Mouse (Mus musculus) bone marrow macrophage, adult 2 months (primary cell): ENCODE measurements around the gene Hsf5. TPM values are rescaled to one million over a fixed set of nuclear protein-coding genes. Genes with fewer than 3 reads are reported as not detected.

Experiments used
- H3K27ac ChIP-seq: 2 replicates; pipeline ENCODE4 v1.5.1; 2012; ENCODE audit warnings: low read depth, low read length; ENCODE audit not compliant: insufficient read depth
- H3K4me1 ChIP-seq: 2 replicates; pipeline ENCODE4 v1.6.1; 2012; ENCODE audit warnings: low read length; ENCODE audit not compliant: control insufficient read depth, insufficient read depth
- H3K4me3 ChIP-seq: 2 replicates; pipeline ENCODE4 v1.5.1; 2012; ENCODE audit warnings: mild to moderate bottlenecking, low read length, moderate library complexity; ENCODE audit not compliant: insufficient read depth
- CTCF ChIP-seq: IDR thresholded peaks from 2 replicates; pipeline ENCODE4 v1.5.1; 2012; ENCODE audit warnings: low read depth, mild to moderate bottlenecking, low read length, moderate library complexity
- POLR2A ChIP-seq: IDR thresholded peaks from 2 replicates; pipeline ENCODE4 v1.6.1; 2012; ENCODE audit warnings: mild to moderate bottlenecking, low read depth, low read length, borderline replicate concordance
- polyA plus RNA-seq: library from polyadenylated mRNA; stranded (reverse); fragments of >200 nt; gene quantifications from 2 replicates; pipeline ENCODE4 v1.2.4, GENCODE M21; 2012; ENCODE audit not compliant: missing spikeins, insufficient read depth, insufficient read length

The Hsf5 gene
- polyA plus RNA-seq, 1 experiment: not detected

DNA sequence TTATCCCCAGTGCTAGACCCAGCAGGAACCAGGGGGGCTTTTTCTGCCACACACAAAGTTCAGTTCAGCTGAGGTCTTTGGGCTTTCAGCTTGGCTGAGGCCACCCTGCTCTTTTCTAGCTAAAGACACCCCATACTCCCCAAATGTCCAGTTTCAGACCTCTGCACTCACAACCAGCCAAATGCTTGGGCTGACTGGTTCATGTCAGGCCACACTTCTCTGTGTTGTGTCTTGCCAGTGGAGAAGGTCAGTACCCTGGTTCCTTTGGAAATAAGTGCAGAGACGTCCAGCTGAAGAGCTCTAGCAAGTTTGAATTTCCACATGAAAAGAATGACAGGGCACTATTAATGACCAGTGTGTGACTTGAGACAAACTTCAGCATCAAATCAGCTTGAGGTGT is 37.3 kb upstream of the Hsf5 start:
- Histone ChIP-seq H3K27ac (no peak overlapping the region), H3K4me1 (0 out of 2 replicates have a peak, but pooled peaks cover 2% of the 10 kb centered on the region), H3K4me3 (no peak overlapping the region)
- no peak for TF ChIP-seq POLR2A
- no peak for TF ChIP-seq CTCF

DNA sequence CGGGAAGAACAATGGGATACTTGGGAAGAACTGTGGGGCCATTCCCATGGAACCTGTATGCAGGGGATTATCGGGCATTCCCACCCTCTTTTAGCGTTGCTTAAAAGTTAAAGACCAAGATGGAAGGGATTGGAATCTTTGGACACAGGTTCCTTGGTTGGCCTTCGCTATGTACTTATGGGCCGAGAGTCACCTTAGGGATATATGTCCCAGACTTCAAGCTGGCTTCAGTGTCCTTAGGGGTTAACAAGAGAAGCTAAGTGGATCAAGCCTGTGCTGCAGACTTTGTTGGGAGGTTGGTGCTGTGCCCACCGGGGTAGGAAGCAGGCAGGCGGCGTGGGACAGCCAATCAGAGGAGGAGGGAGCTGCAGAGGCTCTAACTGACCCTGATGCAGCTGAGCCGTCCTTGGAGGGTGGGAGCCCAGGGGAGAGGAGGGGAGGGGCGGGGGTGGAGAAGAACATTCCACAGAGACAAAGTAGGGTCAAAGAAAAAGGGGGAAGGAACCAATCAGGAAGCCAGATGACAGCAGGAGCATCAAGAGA is 36.4 kb upstream of the Hsf5 start:
- Histone ChIP-seq H3K4me1 (0 out of 2 replicates have a peak, but pooled peaks cover 2% of the 10 kb centered on the region), H3K27ac (no peak overlapping the region), H3K4me3 (no peak overlapping the region)
- TF ChIP-seq CTCF (no peak), POLR2A (no peak)

DNA sequence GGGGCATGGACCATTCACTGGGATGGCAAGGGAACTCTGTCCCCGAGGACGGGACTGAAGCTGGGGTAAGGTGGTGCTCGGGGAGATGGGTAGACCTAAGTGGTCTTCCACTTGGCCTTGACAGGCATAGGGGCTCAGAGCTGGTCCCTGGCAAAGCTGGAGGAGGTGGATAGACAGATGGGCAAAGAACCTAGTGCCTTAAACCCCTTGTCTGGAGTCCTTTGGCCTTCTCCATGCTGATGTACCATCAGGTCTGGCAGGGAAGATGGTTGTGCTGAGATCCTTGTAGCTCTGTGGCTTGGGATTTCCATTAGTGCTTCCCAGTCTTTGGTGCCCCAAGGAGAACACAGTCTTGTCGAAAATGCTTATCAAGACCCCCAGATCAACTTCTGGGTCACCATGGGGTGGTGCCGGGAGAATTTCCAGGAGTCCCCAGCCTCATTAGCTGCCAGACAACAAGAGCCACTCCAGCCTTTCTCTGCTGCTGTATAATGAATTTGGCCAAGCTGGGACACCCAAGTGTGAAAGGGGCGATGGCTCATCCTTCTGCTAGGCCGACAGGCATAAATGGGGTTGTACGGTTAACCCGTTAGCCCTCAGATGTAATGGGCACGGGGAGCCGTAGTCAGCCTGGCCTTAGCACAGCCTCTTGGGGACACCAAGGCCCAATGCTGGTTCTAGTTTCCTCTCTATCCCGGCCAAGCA is 35.7 kb upstream of the Hsf5 start:
- no peak overlapping the region for H3K27ac ChIP-seq
- no peak for TF ChIP-seq POLR2A
- no peak for TF ChIP-seq CTCF
- H3K4me1 ChIP-seq: 0 out of 2 replicates have a peak, but pooled peaks cover 2% of the 10 kb centered on the region
- no peak overlapping the region for H3K4me3 ChIP-seq

DNA sequence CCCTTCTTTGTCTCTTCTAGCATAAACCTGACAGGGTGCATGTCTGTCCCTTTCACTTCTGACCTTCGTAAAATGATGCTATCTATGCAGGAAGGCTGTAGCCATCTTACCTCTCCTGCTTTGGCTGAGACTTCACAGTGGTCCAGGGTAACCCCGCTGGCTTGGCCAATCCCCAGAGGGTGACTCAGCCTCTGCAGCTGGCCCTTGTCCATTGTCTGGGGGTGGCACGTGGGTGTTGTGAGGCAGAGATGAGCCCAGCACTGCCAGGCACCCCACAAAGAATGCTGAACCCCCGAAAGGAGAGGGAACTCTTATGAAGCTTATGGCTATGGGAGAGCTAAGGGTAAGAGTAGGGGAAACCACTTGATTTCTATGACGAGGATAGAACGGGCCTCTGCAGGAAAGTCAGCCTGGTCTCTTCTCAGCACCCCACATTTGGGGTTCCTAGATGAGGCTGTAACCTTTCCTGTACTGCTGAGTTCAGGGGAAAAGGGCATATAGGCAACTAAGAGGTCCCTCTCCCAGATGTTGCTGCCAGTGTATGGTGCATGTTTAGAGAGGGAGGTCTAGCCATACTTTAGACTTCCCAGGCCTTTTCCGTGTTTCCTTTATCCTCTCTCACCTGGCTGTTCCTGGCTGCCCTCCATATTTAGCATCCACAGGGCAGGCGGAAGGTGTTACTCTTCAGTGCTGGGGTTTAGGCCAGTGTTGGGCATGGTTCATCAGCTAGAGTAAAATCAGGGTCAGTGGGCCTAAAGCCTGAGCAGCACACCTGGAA is 34.8 kb upstream of the Hsf5 start:
- H3K4me3 ChIP-seq: no peak overlapping the region
- H3K27ac ChIP-seq: no peak overlapping the region
- TF ChIP-seq CTCF (no peak), POLR2A (no peak)
- 0 out of 2 replicates have a peak, but pooled peaks cover 1% of the 10 kb centered on the region for H3K4me1 ChIP-seq

DNA sequence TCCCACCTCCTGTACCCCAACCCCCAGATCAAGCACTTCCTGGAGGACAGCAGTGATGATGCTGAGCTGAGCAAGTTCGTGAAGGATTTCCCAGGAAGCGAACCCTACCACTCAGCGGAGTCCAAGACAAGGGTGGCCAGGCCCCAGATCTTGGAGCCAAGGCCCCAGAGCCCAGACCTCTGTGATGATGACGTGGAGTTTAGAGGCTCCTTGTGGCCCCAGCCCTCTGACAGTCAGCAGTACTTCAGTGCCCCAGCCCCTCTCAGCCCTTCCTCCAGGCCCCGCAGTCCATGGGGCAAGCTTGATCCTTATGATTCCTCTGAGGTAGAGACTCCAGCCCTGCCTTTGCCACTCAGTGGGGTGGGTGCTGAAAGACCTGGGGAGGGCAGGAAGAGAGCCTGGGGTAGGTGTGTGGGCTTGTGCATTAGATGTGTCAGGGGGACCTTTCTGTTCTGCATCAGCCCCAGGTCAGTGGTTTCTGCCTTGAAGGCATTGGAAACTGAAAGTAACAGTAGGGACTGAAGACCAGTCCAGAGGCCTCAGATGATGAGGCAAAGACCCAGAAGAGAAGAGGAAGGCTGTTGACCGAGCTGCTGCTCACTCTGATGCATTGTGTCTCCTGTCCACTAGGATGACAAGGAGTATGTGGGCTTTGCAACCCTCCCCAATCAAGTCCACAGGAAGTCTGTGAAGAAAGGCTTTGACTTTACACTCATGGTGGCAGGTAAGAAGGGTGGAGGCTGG is 33.5 kb upstream of the Hsf5 start:
- Histone ChIP-seq H3K4me3 (no peak overlapping the region), H3K4me1 (no peaks in the 10 kb centered on the region), H3K27ac (no peak overlapping the region)
- TF ChIP-seq POLR2A: no peak

DNA sequence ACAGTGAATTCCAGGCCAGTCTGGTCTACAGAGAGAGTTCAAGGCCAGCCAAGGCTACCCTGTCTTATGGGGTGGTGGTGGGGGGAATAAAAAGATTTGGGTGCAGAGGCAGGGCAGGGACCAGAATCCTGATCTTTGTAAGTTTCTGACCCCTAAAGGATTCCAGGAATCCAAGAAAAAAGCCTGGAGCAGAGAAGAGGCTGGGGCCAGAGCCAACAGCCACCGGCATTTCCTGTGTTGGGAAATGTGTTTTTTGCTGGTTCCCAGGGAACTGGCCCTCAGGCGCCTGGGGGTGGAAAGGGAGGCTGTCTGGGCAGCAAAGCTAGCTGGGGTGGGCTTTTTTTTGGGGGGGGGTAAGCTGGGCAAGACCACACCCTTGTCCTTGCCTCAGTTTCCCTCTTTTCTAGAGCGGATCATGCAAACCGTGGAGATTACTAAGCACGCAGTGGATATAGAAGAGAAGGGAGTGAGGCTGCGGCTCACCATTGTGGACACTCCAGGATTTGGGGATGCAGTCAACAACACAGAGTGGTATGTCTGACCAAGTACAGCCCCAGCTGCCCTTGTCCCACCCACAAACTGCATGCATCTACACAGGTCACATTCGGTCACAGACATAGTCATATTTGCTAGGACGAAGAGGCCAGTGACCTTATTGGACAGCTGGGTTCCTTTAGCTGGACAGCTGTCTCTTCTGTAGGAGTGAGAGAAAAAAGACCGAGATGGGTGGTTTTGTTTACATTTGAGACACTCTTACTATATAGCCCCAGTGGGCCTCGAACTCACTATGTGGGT is 32.1 kb upstream of the Hsf5 start:
- Histone ChIP-seq H3K4me1 (peaks cover 4% of the 10 kb centered on the region; the same call in 1 of the 2 replicates), H3K4me3 (no peak overlapping the region), H3K27ac (no peak overlapping the region)
- no peak for TF ChIP-seq CTCF
- no peak for TF ChIP-seq POLR2A

DNA sequence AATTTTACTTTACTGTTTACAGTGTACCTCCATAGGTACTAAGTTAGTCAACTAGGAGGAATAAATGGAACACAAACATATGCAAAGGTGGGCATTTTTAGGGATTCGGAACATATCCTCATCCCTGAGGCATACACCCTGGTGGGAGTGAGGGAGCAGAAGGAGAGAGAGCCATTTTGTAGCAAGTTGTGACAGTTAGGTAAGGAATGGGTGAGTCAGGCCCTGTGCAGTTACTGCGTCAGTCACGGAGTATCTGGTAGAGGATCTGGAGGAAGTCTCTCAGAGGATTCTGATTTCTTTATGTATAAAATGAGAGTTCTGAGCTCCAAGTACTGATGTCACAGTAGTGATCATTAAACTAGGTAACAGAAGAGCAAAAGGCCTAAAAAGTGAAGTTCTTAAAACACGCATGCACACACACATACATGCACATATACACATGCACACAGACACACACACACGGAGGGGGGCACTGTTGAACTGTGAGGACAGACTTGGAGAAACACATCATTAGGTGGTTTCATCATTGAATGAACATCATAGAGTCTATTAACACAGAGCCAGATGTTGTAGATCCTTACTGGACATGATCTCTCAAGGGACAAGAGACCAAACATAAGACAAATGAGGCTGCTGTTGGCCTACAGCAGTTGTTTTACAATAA is 29.6 kb upstream of the Hsf5 start:
- H3K4me1 ChIP-seq: peaks cover 8% of the 10 kb centered on the region; the same call in 1 of the 2 replicates
- no peak overlapping the region for H3K27ac ChIP-seq
- no peak for TF ChIP-seq CTCF
- TF ChIP-seq POLR2A: no peak
- H3K4me3 ChIP-seq: no peak overlapping the region

DNA sequence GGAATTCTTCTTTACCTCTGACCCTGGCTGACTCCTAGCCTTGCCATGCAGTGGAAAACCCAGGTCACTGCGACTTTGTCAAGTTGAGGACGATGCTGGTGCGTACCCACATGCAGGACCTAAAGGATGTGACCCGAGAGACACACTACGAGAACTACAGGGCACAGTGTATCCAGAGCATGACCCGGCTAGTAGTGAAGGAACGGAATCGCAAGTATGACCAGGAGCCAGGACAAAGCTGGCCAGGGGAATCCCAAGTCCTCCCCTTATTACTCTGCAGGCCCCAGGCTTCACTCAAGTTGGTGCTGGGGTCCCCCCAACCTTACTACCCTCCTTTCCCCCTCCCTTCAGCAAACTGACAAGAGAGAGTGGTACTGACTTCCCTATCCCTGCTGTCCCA is 27.4 kb upstream of the Hsf5 start:
- TF ChIP-seq POLR2A (no peak), CTCF (no peak)
- peaks cover 11% of the 10 kb centered on the region; the same call in 1 of the 2 replicates for H3K4me1 ChIP-seq
- H3K27ac ChIP-seq: no peak overlapping the region
- no peak overlapping the region for H3K4me3 ChIP-seq

DNA sequence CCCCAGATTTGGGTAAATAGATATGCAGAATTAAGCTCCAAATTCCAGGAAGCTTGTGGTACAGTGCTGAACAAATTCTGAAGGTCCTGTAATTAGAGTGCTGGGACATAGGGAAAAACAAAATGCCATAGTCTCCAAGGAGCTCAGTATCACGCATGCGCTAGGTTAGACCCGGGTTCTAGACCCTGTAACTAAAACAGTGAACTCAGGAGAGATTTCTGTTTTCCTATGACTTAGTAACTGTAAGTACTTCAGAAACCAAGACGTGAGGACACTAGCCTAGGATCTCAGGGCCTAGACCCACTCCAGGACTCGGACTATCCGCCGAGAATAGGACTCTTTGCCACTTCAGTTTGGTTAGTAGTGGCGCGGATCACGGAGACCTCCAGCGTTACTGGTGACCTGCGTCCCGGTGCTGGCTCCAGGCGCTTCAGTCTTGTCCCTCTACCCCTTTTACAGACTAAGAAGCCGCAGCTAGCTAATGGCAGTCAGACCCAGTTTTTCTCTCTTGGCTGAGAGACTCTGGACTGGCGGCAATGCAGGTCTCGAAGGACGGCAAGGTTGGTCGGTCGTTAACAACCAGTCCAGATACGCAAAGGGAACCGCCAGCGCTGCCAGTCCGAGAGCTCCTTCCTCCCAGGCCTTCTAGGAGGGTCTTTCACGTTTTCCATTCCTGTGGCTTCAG is 26.0 kb upstream of the Hsf5 start:
- peak overlapping the region; percentile 86 for H3K27ac ChIP-seq
- no peak for TF ChIP-seq POLR2A
- no peak for TF ChIP-seq CTCF
- H3K4me1 ChIP-seq: peaks cover 16% of the 10 kb centered on the region
- peak overlapping the region; percentile 78 for H3K4me3 ChIP-seq
